18 mouse cellular contexts compared by ENCODE assay signal in genomic region chr6:92042850-92043249, GRCm38 (mm10). TPM values are rescaled to one million over a fixed set of nuclear protein-coding genes. Genes with fewer than 3 reads are reported as not detected.
DNase-seq lines count a peak whose midpoint lies in the region; ATAC-seq and TF ChIP-seq lines count a peak whose summit lies in the region.
"Had no signal": no experiment of that assay in that cellular context is flagged by ENCODE, and none has a peak within 500 bp of the region (broad histone marks: within the 10 kb centered on the region; RNA-seq: fewer than 3 reads in every experiment).

No protein-coding gene starts in this region.

- H3K9me3 ChIP-seq in liver, embryonic 14.5 days (ENCODE audit: control insufficient read depth, low read length): no peaks in the 10 kb centered on the region
- H3K9me3 ChIP-seq: embryonic facial prominence, embryonic 10.5 days; embryonic facial prominence, embryonic 15.5 days; heart, embryonic 15.5 days; kidney, embryonic 15.5 days; limb, embryonic 15.5 days; lung, embryonic 15.5 days; megakaryocyte, embryonic 14.5 days; midbrain, embryonic 13.5 days had no signal

- no peaks in the 10 kb centered on the region for H3K36me3 ChIP-seq in liver, embryonic 14.5 days (replicated peaks; ENCODE audit: control insufficient read depth, insufficient read depth, low read depth)
- H3K36me3 ChIP-seq: embryonic facial prominence, embryonic 10.5 days; embryonic facial prominence, embryonic 15.5 days; heart, embryonic 15.5 days; kidney, embryonic 15.5 days; limb, embryonic 15.5 days; lung, embryonic 15.5 days; midbrain, embryonic 13.5 days had no signal

- TF ChIP-seq CTCF in liver, embryonic 14.5 days (IDR thresholded peaks at IDR 0.05; ENCODE audit: low read depth): no peak

- H3K9ac ChIP-seq in liver, embryonic 14.5 days (replicated peaks): no peak overlapping the region
- H3K9ac ChIP-seq: embryonic facial prominence, embryonic 15.5 days; heart, embryonic 15.5 days; kidney, embryonic 15.5 days; limb, embryonic 15.5 days; lung, embryonic 15.5 days; midbrain, embryonic 13.5 days had no signal

- ATAC-seq in common myeloid progenitor, adult 5-6 weeks (replicated peaks; ENCODE audit: low read depth, poor library complexity, severe bottlenecking): peak; percentile 69
- ATAC-seq in liver, embryonic 14.5 days (ENCODE audit: insufficient read depth): peak; percentile 76
- ATAC-seq in megakaryocyte-erythroid progenitor cell, adult 5-6 weeks (replicated peaks; ENCODE audit: low FRiP score, low TSS enrichment, poor library complexity, severe bottlenecking): peak; percentile 89
- ATAC-seq in erythroblast, adult 5-6 weeks (replicated peaks; ENCODE audit: low FRiP score, poor library complexity, severe bottlenecking): no peak
- ATAC-seq: forebrain, embryonic 14.5 days; midbrain, embryonic 13.5 days had no signal

- 16% methylated on average over 1 of the region's 1 CpGs for WGBS in liver, embryonic 14.5 days (ENCODE audit: insufficient replicate concordance)

- H3K4me2 ChIP-seq in liver, embryonic 14.5 days (ENCODE audit: low read depth): no peak overlapping the region
- H3K4me2 ChIP-seq: embryonic facial prominence, embryonic 15.5 days; heart, embryonic 15.5 days; kidney, embryonic 15.5 days; limb, embryonic 15.5 days; lung, embryonic 15.5 days; midbrain, embryonic 13.5 days had no signal

- H3K27me3 ChIP-seq in liver, embryonic 14.5 days (ENCODE audit: control insufficient read depth, insufficient read depth, low read length): no peaks in the 10 kb centered on the region
- H3K27me3 ChIP-seq: embryonic facial prominence, embryonic 15.5 days; heart, embryonic 15.5 days; kidney, embryonic 15.5 days; limb, embryonic 15.5 days; lung, embryonic 15.5 days; midbrain, embryonic 13.5 days had no signal

- no peak overlapping the region for H3K27ac ChIP-seq in liver, embryonic 14.5 days
- H3K27ac ChIP-seq: embryonic facial prominence, embryonic 10.5 days; embryonic facial prominence, embryonic 15.5 days; heart, embryonic 15.5 days; kidney, embryonic 15.5 days; layer of hippocampus, adult 2 months; limb, embryonic 15.5 days; lung, embryonic 15.5 days; midbrain, embryonic 13.5 days had no signal

- TF ChIP-seq EP300 in liver, embryonic 14.5 days (IDR thresholded peaks at IDR 0.05; ENCODE audit: low read depth): peak; percentile 55

- no peak overlapping the region for H3K4me3 ChIP-seq in liver, embryonic 14.5 days (ENCODE audit: insufficient read depth in 1 of 2, low read depth in 2 of 2, low read length in 2 of 2)
- H3K4me3 ChIP-seq: embryonic facial prominence, embryonic 10.5 days; embryonic facial prominence, embryonic 15.5 days; heart, embryonic 15.5 days; kidney, embryonic 15.5 days; layer of hippocampus, adult 2 months; limb, embryonic 15.5 days; lung, embryonic 15.5 days; megakaryocyte, embryonic 14.5 days; midbrain, embryonic 13.5 days had no signal

- H3K4me1 ChIP-seq in liver, embryonic 14.5 days (replicated peaks; ENCODE audit: control insufficient read depth in 2 of 2, insufficient read depth in 2 of 2, low read length in 1 of 2): no peaks in the 10 kb centered on the region
- H3K4me1 ChIP-seq: midbrain, embryonic 13.5 days had no signal

- DNase-seq in brain, adult 2 months (ENCODE audit: low read depth, low spot score): peak; percentile 44
- DNase-seq in liver, embryonic 14.5 days (ENCODE audit: low read depth in 3 of 3, low spot score in 3 of 3): peak; percentile 19 to 36 (median 34)
- no peak for DNase-seq in gastrocnemius, postnatal 25 days
- DNase-seq in neural tube, embryonic 10.5 days (ENCODE audit: extremely low spot score, low spot score): no peak
- DNase-seq: B cell, adult 2 months had no signal

RNA-seq across cellular contexts. Expression of gene Nr2c2, which starts 48.3 kb away (rescaled TPM):
- 60.5 and 66.0 TPM in 2 replicates for total RNA-seq in common myeloid progenitor, adult 5-6 weeks (2017)
- polyA plus RNA-seq in liver, embryonic 14.5 days (2012; rRNA removed): 5.0 and 5.9 TPM in 2 replicates
- 3.9 and 6.1 TPM in 2 replicates for polyA plus RNA-seq in liver, embryonic 14.5 days (2014; fragmentation: Nextera tagmentation; extraction: Ambion mirVana)
- 38.0 and 52.8 TPM in 2 replicates for total RNA-seq in megakaryocyte-erythroid progenitor cell, adult 5-6 weeks (2014; fragmentation: Nextera tagmentation)
- total RNA-seq in megakaryocyte-erythroid progenitor cell, adult 5-6 weeks (2017): 36.6 and 47.4 TPM in 2 replicates
- 10 to 100 TPM; 18.0 to 19.6 TPM for total RNA-seq in gastrocnemius, postnatal 25 days (2021)
- total RNA-seq in erythroblast, adult 5-6 weeks (2015; ENCODE audit: low replicate concordance): 15.2 and 17.1 TPM in 2 replicates
- total RNA-seq in erythroblast, adult 5-6 weeks (2017; ENCODE audit: low replicate concordance): 19.3 and 25.2 TPM in 2 replicates

Comparison
In these comparisons a context has a peak if more than half of its experiments do, and no peak if none do; other contexts are left out.
1. DNase-seq: peak in brain, adult 2 months (single experiment) and liver, embryonic 14.5 days (3 of 3); none in gastrocnemius, postnatal 25 days (single experiment) and neural tube, embryonic 10.5 days (single experiment).